Mouse (Mus musculus) retina, postnatal 7 days (tissue): Measurements from ENCODE around the gene Vstm2l.

Source experiments
- DNase-seq: peaks from one replicate; pipeline ENCODE4 v3.0.0-alpha.2; 2012; ENCODE audit warnings: low read depth, low spot score

Vstm2l gene

DNA sequence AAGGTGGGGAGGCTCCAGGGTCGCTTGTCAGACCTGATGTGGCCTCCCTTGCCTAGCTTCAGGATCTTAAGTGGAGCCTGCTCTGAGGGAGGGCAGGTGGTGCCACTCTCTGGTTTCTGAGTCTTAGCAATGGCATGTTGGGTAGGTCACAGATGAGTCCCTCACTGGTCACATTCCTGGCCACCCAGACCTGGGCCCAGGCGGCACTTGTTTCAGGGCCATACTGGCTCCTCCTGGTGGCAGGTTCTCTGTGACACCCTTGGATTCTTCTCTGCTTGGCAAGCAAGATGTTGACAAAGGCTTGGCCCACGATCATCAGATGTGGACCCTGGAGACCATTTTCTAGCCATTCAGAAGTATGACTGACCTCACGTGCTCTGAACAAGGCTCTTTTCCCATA, 18.2 kb downstream of the Vstm2l start:
- no peak for DNase-seq

DNA sequence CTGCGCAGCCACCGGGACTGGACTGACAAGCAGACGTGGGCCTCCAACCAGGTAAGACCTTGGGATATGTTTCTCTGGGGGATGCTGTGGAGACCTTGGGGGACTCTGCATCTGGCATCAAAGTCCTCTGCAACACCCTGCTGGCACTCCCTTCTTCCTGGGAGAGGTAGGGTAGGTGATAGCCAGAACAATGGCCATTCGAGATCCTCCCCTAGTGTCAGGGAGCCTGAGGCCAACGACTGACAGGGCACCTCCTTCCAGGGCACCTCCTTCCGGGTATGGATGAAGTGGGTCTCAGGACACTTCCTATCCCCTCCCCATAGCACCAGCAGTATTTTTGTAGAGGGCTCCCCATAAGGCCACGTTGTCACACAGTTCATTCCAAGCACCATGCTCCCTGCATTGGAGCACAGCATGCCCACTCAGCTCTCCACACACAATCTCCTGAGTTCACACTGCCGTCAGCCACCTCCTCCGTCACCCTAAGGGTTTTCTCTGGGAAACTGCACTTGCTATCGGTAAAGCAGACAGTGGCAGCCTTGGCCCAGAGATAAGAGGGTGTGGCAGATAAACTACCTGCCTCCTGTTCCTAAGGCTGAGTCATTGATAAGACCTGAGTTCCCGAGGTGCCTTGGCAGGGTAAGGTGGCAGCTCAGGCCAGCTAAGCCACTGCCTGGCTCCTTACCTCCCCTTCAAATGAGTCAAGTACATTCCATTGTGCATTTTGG, 21.2 kb downstream of the Vstm2l start:
- DNase-seq: no peak

DNA sequence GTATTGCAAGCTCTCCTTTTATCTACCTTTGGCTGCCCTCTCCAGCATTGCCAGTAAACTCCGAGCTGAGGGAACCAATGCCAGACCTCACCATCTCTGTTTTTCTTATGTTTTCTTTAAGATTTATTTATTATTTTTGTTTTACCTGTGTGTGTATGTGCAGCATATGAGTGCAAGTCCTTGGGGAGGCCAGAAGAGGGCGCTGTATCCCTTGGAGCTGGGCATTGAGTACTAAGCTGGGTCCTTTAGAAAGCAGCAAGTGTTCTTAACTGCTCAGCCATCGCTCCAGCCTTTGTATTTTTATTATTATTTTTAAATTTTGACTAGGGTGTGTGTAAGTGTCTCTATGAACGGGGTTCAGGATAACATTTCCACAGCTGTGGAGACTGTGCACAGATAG, 22.2 kb downstream of the Vstm2l start:
- DNase-seq: no peak

DNA sequence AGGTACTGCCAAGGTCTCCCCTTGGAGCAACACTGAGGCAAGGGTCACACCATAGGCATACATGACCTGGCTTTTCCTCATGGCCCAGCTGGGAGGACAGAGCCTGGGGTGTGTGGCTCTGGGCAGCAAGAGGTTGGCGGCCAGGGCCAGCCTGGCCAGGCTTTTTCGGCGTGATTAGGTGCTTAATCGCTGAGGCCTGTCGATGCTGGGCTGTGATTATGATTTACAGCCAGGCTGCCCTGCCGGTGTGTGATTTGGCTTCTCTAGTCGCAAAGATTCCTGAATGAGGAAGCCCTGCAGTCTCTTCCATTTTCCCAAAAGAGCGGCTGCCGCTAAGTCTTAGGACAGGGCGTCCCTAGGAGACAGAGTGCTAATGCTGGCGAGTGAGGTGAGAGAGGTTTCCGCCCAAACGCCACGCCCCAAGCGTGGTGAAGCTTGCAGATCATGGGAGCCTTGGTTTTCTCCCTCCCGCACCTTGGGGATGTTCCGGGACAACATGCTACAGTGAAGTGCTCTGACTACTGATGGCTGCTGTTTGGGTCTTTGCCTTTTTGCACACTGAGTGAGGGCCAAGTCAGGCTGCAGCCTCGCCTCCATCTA, 26.2 kb downstream of the Vstm2l start:
- DNase-seq: no peak

DNA sequence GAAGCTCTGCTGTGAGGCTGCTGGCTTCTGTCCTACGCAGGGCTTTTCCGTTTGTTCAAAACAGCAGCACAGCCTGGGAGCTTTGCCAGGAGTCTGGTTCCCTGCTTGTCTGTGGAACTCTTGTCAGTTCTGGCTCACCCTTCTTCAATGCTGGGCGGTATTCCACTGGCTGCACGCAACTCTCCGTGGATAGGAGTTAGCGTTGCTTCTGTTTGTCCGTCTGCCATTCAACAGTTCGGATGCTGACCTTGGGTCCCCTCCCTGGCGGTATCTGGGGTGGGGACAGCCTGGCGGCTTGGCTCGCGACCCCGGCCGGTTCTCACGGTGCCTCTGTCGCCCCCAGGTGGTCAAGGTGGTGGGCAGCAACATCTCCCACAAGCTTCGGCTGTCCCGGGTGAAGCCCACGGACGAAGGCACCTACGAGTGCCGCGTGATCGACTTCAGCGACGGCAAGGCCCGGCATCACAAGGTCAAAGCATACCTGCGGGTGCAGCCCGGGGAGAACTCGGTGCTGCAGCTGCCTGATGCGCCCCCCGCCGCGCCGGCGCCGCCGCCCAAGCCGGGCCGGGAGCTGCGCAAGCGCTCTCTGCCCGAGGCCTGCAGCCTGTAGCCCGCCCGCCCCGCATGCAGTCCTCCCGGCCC, 29.2 kb downstream of the Vstm2l start:
- DNase-seq: peak; percentile 54

DNA sequence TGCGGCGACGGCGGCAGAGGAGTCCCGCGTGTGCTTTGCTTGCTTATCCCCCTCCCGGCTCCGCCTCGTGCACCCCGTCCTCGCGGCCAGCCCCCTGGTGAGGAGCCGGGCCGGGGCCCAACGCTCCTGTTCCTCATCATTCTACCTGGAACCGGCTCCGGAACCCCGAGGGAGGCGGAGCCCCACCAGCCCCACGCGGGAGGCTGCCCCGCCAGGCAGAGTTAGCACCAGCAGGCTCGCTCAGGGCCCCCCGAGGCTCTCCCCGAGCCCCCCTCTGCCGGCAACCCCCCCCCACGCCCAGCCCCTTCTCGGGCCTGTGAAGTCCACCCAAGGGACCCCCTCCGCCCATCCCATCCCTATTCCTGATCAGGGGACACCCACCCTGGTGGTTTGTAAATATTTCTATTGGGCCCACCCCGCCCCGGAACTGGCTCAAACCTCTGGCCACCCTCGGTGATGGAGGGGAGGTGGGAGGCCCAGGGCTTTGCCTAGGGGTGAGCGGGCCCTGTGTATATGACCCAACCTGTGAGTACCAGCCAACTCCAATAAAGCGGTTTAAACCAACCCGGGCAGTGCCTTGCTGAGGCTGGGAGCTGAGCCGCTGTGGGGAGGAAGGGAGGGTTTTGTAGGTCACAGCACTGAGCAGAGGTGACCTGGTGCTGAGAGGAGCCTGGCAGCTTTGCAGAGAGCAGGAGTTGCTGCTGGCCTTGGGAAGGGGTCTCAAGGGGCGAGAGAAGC, 29.9 kb downstream of the Vstm2l start:
- peak; percentile 46 for DNase-seq

DNA sequence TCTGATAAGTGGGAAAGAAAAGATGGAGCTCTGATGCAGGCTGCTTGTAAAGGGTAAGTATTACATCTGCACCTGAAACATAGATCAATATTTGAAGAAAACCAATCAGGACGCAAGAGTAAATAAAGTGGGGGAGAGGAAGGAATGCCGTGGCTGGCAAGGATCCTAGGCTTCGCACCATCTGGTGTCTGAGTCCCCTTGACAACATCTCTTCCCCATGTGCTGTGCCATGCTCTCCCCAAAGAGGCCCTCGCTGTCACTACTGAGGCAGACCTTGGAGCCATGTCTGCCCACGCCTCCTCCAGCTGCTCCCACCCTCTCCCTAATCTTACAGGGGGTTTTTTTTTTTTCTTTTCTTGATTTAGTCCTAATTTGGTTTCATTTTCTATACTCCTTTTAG, 39.5 kb downstream of the Vstm2l start:
- no peak for DNase-seq

DNA sequence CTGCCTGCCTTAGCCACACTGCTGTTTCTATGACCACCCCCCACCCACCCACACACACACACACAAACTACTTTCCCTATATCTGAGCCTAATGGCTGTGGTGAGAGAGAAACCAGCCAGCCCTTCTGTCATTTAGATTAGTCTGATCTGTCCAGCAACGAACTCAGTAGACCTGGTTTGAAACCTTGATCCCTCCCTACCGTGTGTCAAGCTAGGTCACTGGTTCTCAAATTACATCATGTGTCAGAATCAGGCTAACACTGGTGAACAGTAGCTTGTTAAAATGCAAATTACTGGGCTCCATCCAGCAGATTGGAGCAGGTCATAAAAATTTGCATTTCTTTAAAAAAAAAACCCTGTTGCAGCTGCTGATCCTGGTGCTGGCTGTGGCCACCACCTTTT, 43.3 kb downstream of the Vstm2l start:
- no peak for DNase-seq

DNA sequence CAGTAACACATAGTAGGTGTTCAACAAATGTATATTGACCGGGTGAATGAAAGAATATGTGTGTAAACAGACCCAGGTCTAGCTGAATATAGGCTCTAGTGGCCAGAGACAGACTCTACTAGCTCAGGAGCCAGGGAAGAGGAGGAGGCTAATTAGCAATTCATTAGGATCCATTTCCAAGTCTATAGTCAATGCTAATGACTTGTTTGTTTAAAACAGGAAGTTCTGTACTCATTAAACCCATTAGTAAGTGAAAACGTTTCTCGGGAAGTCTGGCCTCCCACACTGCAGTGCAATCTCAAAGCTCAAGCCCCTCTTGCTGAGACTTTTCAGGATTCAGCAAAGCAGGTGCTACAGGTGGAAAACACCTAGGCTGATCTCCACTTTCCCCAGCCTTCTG, 53.4 kb downstream of the Vstm2l start:
- no peak for DNase-seq

DNA sequence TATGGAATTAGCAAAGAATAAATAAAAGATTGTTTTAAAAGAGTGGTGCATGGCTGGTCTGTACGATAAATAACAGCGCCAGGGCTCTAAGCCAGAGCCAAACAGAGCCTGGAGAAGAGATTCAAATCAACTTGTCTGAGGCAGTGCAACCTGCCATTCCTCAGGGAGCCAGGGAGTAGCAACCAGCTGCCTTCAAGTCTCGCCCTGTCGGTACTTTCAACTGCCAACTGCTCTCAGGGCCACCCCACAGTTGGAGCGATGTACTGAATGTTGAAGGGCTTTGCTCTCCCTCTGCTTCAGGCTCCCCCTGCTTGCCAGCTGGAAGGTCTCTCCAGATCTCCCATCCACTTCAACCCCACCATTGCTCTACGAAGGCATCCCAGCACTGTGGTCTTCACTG, 55.7 kb downstream of the Vstm2l start:
- no peak for DNase-seq

DNA sequence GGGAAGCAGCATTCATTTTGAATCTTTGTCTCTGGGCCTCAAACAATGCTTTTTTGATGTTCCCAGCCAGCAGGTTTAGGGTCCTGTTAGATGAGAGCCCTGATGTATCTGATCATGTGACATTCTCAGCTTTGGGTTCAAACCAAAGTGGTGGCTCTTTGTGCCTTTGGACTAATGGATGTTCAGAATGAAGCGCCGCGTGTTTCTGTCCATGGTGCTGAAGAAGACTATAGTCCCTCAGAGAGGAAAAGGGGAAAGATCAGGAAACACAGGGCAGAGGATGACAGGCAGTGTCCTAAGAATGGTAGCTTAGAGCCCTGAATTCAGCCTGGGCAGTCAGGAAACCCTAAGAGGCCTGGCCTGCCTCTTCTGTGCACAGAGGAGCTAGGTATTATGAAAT, 56.2 kb downstream of the Vstm2l start:
- DNase-seq: peak; percentile 14

DNA sequence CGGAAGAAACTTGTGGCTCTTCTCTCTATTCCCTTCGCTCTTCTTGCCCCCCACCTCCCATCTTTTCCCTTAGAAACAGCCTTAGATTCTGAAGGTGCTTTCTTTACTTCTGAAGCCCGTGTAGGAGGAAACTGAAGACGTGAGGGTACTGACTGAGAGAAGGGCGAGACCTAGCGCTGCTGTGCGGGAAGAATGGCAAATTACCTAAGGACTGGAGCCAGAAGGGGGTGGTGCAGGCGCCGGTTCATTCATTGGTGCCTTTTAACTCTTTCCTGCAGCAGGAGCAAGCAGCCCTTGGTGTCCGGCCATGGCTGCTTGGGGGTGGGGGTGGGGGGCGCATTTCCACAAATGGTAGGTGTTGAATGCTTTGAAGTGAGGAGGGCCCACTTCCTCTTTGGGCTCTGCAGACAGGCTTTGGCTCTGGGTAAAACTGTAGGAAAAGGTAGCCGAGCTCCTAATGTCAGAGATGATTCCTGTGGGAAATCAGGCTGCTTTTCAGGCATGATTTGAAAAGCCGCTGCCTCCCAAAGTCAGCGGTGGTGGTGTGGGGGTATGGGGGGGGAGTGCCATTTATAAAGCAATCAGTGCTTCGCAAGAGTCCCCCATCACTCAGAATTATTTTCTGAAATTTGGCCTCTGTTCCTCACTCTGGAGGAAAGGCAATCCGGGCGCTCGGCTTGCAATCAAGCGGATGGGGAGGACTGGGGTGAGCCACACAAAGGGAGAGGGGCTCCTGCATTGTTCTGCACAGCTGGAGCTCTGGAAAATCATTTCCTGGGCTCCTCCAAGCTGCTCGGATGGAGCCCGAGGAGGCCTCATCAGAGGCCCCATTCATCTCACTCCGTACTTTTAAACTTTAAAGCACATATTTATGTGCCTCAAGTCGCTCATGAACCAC, 60.4 kb downstream of the Vstm2l start:
- no peak for DNase-seq

DNA sequence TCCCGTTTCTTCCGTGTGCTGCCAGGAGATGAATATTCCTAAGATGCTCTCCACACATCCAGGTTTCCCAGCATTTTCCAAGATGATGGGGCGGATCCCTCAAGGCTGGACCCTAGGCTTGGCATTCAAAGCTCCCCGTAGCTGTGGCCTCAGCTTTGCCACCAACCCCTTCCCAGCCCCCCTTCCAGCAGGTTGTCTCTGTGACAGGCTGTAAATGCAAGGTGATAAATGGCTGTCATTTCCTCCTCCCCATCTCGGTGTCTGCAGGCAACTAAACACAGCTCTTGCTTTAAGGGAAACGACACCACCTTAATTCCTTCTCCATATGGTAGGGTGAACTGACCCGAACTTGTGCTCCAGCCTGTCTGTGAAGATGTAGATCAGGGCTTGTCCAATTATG, 61.1 kb downstream of the Vstm2l start:
- DNase-seq: no peak

DNA sequence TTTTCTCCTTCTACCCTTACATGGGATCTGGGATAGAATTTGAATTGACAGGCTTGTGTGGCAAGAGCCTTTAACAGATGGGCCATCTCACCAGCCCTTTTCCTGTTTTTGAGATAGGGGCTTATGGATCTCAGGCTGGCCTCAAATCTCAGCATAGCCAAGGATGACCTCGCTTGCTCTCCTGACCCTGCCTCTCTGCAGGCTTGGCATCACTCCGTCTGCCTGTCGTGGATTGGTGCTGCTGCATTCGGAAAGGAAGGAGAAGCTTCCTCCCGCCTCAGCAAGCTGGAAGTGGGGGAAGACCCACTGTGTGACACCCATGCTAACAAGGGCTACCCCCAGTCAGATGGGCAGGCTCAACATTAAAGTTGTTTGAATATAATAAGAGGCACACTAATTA, 64.8 kb downstream of the Vstm2l start:
- no peak for DNase-seq

DNA sequence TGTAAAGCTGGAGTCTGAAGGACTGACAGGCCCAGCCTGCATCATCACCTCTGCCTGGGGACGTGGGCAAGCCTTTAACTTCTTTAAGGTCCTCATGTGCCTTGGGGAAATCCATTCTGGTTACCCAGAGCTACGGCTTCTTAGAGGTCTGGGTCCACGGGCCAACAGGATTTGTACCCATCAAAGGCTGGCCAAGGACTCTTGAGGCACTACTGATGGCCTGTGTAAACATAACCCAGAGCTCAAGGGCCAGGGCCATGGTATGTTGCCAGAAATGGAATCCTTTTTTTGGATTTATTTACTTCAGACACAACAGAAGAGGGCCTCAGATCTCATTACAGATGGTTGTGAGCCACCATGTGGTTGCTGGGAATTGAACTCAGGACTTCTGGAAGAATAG, 68.3 kb downstream of the Vstm2l start:
- no peak for DNase-seq

DNA sequence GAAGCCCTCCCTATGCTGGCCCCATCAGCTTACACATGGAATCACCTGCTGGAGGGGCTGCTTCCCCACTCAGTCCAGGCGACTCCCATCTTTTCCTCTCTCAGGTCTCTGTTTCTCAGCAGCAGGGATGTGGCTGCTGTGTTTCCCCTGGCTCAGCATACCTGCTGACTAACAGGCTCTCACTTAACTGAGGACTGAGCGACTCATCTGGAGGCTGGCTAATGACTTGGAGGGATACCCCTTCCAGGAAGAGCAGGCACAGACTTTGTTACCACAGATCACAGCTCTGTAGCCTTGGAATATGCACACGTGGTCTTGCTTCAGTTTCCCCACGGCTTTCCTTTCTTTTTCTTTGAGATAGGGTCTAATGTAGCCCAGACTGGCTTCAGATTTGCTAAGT, 68.8 kb downstream of the Vstm2l start:
- no peak for DNase-seq

DNA sequence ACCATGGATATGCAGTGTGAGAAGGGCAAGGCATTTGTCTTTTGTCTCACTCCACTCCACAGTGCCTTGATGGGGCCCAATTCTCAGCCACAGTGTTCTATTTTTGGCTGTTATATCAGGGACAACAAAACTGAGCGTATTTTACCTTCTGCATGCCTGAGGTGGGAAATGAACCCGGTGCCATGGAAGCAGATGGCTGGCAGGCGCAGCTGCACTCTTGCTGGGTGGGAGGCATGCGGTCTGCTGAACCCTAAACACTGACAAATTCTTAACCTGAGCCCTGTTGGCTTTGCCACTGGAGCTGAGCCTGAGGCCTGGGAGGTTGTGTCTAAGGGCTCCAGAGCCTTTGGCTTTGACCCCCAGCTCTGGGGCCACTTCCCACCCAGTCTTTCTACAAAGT, 71.2 kb downstream of the Vstm2l start:
- no peak for DNase-seq

DNA sequence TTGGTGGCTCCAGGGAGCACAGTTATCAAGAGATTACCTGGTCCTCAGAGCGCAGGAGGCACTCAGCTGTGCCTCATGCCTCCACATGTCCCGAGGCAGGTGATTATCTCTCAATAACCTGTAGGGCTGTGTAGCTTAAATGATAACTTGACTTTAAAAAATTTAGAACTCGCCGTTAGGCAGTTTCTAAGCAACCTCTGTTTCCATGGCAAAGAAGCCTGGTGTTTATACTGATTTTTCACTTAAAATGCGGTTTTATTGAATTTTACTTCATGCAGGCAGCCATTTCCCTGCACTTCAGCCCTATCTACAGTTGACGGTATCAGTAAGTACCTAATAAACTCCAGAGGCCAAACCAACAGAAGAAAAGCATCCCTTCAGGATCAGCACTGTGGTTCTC, 71.8 kb downstream of the Vstm2l start:
- no peak for DNase-seq

DNA sequence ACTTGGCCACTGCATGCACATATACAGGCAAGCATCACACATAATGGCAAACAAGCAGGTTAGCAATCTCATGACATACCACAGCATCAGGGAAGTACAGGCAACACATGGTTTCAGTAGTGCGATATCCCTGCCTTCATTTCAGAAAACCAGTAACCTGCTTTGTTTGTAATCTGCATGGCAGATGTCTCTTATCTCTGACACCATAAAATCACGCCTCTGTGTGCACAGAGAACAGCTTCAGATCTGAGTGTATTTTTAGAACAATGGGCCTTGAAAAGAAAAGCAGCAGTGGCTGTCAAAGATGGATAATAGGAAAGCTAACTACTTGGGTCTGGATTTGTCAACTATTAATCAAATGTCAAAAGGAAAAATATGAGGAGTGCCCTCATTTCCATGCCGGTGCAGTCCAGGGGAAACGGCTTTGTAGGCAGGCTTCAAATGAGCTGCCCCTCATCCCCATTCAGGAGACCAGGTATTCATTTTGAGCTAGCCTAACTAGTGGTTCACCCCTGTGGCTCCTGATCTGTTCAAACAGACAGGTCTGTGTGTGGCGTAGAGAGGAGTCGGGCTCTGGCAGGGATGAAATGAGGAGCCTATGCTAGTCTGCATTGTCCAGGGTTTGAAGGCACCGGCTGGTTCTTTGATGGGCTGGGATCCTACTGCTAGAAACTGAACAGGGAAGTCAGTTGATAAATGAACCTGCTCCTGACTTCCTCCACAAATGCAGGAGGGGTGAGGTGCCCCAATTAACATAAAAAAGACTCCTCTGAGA, 74.2 kb downstream of the Vstm2l start:
- no peak for DNase-seq

DNA sequence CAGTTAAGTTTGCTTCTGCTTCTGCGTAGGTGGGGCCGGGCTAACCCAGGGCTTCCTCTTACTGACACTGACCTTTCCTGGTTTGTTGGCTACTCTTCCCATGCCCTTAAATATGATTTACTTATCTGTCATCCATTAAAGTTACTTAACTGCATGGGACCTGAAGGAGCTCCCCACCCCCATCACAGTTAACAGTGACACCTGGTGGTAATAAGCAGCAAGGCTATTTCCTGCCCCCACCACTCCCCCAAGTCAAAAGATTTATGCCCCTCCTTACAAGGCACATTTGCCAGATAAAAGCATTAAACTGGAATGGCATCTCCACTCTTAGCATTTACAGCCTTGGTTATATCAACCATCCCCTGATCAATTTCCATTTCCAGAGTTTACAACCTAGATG, 75.5 kb downstream of the Vstm2l start:
- DNase-seq: no peak

DNA sequence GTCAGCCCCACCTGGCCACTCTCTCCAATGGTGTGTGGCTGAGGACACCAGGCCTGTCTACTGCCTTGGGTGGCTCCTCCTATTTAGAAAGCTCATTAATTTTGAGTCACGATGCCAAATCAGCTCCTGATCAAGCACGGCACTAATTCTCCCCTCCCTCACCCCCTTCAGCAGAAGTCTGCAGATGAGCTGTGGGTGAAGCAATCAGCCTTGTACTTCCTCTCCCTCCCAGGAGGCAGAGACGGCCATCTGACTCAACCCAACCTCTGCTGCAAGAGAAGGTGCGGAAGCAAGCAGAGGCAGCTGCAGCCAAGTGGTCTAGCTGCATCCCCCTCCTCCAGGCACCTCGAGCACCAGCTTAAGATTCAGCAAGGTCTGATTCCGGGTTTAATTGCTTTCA, 76.6 kb downstream of the Vstm2l start:
- no peak for DNase-seq
